Mouse (Mus musculus) E14TG2a.4 (cell line): ENCODE results near the gene Faap100.

Experiments used
- CTCF ChIP-seq: conservative IDR thresholded peaks from 2 replicates; pipeline ENCODE4 v1.5.1; 2014; ENCODE audit warnings: low read length
- NANOG ChIP-seq: IDR thresholded peaks from 2 replicates; pipeline ENCODE4 v1.6.1; 2014; ENCODE audit warnings: borderline replicate concordance, low read length, mixed read lengths
- POU5F1 ChIP-seq: IDR thresholded peaks from 2 replicates; pipeline ENCODE4 v1.6.1; 2014; ENCODE audit warnings: low read length, borderline replicate concordance

DNA sequence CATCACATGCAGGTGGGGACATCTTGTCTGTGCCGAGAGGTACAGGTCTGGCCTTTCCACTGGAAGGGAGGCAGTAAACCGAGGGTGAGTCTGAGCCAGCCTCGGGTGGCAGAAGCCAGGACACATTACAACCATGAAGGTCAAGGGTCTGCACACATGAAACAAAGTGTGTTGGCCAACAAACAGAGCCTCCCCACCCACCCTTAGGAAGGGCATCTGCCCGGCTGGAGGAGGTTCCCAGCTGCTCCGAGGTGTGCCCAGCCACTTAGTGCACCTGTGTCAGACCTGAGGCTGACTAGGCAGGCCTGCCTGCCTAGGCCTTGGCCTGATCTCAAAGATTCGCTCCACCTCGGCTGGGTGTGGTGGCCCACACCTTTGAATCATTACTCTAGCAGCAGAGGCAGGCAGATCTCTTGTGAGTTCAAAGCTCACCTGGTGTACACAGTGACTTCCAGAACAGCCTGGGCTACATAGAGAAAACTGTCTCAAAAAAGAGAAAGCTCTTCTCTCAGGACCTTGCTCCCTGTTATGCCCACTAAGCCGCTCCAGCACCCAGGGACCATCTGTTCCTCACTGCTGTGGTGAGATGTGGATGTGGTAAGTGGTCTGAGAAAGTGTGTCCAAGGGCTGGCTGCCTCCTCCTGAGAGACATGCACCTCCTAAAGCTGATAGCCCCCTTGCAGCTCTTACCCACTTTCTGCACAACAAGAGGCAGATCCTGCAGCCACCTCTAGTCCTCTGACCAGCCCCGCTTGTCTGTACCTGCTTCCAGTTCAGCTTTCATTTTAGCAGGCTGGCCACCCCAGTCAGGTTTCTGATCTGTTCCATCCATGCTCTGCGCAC, 27.1 kb downstream of the Faap100 start:
- TF ChIP-seq CTCF (no peak), NANOG (no peak), POU5F1 (no peak)
